Comparison of ENCODE assay signal across 8 mouse cellular contexts in genomic region chr3:78077275-78077674, GRCm38 (mm10).
"Had no signal": no experiment of that assay in that cellular context is flagged by ENCODE, and none has a peak within 500 bp of the region (broad histone marks: within the 10 kb centered on the region; RNA-seq: fewer than 3 reads in every experiment).

No protein-coding gene starts in this region.

- DNase-seq: lung, adult 18-20 months; lung, embryonic 14.5 days; lung, postnatal 10 days; lung, postnatal 4 days; midbrain, embryonic 14.5 days; thymus, adult 18-20 months; thymus, postnatal 14 days; thymus, postnatal 36 days had no signal
